Mouse (Mus musculus) kidney, postnatal 36 days (tissue): ENCODE measurements around the gene Arhgef3.
A peak's percentile ranks its signal among the peaks of the same experiment; 100 is the strongest.

ENCODE experiments used
- DNase-seq, 2 experiments: peaks; one replicate each; pipeline ENCODE4 v3.0.0; 2021 to 2022; ENCODE audit warnings: mixed read lengths in 2 of 2

Arhgef3 gene

DNA sequence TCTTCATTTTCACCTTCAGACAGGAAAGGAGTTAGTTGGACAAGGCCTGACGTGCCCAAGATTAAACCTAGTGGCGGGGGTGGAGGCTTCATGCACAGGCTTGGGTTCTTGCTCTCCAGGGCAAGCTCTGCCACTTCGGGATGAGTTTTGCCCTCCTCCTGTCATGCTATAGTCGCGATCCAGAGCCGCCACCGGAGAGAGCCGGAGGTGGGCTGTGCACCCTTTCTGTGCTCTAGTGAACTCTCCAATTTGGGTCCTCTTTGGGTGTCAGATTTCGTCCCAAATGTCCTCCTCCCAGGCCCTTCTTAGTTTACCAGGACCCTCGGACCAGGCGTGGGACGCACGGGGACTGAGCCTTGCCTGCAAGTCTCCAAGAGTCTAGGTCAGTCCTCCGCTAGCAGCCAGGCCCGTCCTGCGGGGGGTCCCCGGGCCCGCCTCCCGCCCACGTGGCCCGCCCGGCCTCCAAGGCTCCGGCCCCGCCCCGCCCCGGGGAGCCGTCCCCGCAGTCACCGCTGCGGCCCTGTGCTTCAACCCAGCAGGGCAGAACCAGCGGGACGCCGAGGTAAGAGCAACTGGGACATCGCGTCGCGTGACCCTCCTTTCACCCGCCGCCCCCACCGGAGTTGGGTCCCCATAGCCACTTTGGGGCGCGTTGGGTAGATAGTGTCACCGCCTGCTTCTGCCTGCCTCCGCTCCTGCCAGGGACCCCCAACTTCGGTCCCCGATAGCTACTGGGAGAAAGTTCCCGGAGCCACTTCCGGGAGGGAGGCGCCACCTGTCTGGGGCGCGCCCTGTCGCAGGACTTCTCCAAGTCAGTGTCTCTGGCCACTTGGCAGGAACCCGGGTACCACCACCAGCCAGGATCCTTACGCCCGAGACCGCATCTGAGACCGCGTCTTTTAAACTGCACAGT, at the start of gene Arhgef3:
Arhgef3 (plus strand) TSS at position 538 of the 913 bp plus-strand sequence.
- DNase-seq = peak; percentile 85 to 93

DNA sequence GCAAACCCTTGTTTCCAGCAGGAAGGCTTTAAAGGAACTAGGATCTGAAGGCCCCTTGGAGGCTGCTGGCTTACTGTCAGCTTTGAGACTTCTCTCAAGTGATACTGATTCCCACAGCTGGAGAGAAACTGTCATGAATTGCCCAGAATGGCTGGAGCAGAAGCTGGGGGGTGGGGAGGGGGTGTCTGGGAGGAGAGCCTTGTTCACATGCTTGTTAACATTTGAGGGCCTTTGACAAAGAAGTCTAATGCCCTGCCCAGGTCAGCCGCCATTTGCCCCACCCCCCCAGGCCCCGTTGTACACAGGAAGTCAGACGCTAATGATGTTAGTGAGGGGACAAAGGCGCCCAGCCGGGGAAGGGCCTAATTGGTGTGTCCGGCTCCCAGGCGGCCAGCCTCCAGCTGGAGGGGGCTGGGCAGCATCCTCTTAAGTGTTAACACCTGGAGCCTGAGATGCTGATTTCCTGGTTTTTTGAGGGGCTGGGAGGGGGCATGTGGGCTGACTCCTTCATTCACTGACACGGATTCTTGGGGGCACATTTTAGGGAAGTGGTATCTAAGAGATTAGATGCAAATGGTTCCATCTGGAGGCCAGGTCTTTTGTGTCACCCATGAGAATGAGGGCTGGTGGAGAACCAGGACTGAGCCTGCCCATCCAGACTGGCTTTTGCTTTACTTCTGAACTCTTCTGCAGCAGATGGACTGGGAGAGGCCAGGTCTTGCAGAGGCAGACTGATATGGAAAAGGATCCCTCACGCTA, 48.3 kb upstream of the Arhgef3 start:
- peak in 1 of 2 experiments; percentile 39 for DNase-seq

DNA sequence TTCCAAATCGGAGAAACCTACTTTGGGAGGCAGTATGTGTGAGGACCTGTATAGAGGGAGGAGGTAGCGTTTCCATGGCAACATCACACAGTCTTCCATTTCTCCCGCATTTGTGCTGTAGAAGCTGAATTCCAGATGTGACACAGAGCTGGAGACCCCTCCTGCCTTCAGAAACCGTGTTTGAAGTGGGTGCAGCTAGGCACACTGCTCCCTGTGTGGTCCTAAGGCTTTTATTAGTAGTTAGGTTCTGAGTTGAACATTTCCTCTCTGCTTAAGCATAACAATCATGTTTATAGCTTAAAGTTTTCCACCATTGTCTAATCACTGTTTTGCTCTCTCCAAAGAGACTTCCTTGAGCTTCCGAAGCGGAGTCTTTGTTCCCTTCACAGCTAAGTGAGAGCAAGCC, 46.8 kb upstream of the Arhgef3 start:
- DNase-seq = no peak

DNA sequence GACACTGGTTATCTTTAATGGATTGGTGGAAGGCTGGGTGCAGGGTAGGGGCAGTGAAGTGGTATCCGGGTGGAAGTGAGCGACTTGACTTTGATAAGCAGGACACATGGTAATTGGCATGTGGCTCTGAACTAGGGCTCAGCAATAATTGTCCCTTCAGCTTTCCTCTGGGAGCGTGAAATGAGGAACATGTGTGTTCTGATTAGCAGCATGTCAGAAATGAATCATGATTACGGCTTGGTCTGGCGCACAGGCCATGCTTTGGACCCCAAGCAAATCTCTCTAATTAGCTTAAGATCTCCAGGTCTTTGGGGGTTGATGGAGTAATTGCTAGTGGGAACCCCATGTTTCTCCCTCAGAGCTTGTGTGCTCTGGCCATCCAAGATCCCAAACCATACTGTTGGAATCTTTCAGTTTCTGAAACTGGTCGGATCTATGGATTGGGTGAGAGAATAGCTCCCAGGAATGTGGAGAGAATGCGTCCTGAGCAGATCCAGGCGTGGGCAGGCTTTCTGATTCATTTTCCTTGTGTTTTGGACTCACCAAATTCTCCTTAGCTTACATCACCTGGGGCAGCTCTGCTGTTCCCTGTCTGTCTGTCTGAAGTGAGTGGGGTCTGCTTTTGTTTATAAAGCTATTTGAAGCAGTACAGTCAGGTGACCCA, 45.1 kb upstream of the Arhgef3 start:
- DNase-seq = no peak

- DNase-seq = no peak
Observed at GRCm38 (mm10) chr14:27070128-27070527, 44.6 kb upstream of the Arhgef3 start.

DNA sequence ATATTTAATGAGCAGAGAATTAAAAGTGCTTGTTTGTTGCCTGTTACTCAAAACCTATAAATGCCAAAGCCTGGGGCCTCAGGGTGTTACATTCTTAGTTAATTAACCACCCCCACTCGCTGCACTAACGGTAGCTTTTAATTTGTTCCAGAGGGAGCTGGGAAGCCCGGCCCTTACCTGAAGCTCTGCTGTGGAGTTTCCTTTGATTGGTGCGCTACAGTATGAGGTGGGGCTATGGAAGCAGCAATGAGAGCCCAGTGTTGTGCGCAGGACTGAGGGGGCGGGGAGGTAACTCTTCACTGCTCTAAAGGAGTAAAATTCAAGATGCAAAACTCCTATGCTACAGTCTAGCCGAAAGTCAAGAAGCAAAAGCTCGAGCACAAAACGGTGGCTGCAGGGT, 43.9 kb upstream of the Arhgef3 start:
- peak; percentile 63 to 70 for DNase-seq

- peak; percentile 47 to 60 for DNase-seq
Observed at GRCm38 (mm10) chr14:27071985-27072384, 42.7 kb upstream of the Arhgef3 start.

DNA sequence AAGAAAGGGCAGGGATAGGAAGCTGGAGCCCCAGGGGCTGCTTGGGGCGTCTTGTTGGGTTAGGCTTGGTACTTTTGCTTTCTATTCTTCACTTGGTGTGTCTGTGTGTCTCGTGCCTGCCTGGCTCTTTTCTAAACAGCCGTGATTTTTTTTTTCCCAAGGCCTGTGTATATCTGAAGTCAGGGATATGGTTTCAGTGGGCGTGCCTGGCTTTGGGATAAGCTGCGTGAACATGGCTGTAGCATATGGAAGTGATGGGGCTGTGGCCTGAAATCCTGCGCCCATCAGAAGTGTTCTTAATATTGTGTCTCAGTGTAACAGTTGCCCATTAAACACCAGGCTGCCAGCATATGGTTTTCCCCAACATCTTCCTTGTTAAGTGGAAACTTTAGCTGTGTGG, 39.6 kb upstream of the Arhgef3 start:
- DNase-seq = no peak

DNA sequence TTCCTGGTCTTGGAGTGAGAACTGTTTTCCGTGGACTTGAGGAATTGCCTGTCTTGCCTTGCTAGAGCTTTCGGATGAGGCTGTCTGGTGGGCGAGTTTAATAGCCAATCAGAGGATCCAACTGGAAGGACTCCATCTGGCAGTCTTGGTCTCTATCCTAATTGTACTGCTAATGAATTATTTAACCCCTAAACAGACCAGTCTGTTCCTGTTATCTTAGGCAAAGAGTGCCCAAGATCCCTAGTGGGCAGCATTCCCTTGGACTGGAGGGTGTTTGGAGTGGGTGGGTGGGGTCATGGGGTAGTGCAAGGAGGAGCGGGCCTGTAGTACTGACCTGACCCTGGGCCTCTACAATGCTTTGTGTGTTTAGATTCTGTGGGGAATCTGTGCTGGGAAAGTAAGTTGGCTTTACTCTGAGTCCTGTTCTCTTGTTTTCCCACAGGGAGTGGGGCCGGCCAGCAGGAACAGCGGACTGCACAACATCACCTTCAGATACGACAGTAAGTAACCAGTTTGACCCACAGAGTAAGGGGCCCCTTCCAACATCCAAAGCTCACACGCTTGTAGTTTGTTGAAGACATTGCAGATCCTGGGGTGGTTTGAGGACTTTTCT, 38.7 kb upstream of the Arhgef3 start:
- DNase-seq = no peak

DNA sequence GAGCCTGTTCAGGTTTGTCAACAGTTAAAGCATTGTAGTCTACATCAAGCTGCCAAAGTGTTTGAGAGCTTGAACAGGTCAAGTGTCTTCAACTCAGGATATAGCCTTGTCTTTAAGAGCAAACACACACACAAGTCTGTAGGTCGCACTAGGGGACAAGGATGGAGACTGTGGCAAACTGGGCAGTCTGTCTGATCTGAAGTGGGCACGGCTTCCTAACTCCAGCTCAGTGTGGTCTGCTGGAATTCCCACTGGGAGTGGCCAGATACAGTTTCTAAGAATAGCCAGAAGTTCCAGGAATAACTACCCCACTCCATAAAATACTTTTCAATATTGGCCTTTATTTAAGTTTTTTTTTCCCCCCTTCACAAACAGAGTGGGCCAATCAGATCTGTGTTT, 38.2 kb upstream of the Arhgef3 start:
- no peak for DNase-seq

- DNase-seq = no peak
Observed at GRCm38 (mm10) chr14:27081536-27082275, 33.0 kb upstream of the Arhgef3 start.

GRCm38 (mm10) chr14:27085471-27085870, 29.2 kb upstream of the Arhgef3 start:
- no peak for DNase-seq

DNA sequence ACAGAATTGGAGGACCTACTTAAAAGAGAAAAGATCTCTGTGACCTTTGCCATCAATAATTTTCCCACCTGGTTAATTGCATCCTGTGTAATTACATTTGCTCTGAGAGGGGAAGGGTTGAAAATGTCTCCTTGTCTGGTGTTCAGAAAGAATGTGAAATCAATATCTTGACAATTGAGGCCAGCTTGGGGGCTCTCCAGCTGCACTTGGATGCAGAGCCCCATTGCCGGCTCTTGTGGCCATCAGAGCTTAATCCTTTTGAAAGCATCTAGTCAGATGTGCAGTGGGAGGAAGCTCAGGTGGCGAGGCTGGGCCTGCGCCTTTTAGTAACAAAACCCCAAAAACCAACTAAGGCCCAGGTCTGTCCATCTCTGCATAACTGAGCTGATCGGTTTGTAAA, 28.7 kb upstream of the Arhgef3 start:
- DNase-seq = no peak

DNA sequence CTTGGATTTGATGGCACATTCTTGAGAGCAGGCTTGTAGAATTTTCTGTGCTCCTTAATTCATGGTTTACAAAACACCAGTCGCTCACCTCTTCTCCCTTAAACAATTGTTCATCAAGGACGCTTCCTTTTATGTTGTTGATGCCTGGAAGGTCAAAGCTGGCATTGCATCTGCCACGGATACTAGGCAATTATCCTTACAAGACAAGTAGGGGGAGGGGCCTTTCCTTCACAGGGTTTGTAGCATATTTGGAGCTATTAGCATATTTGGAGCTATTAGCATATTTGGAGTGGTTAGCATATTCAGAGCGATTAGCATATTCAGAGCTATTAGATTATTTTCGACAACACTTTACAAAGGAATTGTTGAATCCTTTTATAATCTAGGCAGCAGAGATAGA, 20.5 kb upstream of the Arhgef3 start:
- no peak for DNase-seq

DNA sequence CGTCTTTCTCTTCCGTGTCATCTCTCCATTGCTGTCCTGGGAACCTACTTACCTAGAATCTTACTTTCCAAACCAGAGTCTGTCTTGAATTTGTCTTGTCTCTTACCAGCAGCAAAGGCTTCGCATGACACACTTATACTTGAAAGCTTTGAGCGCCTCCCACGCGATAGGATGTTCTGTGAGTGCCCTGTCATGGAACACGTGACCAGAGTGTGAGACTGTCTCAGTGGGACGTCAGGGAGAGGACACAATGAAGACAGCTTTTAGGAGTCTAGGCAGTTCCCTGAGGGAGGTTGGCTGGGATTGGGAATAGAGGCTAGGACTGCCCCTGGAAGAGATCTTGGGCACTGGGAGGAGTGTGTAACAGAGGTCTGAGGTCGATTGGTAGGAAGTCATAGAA, 18.6 kb upstream of the Arhgef3 start:
- DNase-seq = no peak

- peak; percentile 74 to 77 for DNase-seq
Observed at GRCm38 (mm10) chr14:27096779-27097178, 17.9 kb upstream of the Arhgef3 start.

DNA sequence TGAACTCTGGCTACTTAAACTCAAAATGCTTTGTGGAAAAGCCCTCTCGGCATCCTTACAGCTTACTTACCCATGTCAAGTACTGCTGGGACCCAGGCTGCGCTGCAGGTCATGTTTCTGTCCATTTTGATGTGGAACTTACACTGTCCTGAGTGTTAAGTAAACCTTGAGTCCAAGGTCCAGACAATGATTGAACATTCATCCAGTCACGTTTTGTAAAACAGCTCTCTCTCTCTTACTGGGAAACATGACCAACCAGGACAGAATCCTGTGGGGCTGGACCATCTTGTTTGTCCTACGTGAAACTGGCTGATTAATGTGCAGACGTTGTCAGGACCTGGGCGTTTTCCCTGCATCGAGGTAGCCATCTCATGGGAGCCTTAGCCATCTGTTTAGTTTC, 13.0 kb upstream of the Arhgef3 start:
- peak; percentile 34 to 71 for DNase-seq

GRCm38 (mm10) chr14:27102720-27103119, 12.0 kb upstream of the Arhgef3 start:
- DNase-seq = no peak

GRCm38 (mm10) chr14:27105731-27106457, 8.8 kb upstream of the Arhgef3 start:
- no peak for DNase-seq

DNA sequence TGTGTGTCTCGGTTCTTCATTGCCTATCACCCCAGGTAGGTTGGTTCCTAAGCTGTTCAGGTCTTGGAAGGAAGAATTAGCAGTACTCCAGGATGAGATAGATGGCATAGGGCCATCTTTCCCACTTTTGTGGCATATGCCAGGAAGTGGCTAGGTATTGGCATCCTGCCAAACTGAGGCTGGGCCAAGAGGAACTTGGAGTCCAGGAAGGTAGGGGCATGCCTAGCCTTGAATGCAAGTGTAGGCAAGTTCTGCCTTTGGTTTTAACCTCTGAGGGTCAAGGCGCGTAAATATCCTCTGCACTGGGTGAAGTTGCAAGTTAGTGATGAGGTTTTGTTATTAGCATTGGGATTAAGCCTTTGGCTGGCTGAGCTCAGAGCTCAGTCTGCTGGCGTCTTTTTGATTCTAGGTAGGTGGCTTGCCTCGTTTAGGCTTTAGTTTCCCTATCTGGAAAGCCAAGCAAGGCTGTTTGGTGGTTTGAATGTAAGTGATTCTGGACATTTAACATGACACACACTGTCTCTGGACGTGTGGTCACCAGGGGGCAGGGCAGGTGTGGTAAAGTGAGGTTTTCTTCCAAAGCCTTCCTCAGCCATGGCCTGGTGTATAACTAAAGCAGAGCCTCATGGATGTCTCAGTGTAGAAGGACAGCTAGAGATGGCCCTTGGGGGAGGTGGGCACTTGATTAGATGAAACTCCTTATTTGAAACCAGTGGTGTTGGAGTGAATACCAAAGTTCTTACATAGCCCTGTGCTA, 5.8 kb upstream of the Arhgef3 start:
- DNase-seq = peak; percentile 69 to 81

- peak; percentile 54 to 58 for DNase-seq
Observed at GRCm38 (mm10) chr14:27115275-27115660, 569 bp downstream of the Arhgef3 start.
